In genomic region chr5:137778635-137779034, GRCm38 (mm10) we compare ENCODE assay signal across 8 mouse cellular contexts. TPM values are rescaled to one million over a fixed set of nuclear protein-coding genes. Genes with fewer than 3 reads are reported as not detected.
DNase-seq lines count a peak whose midpoint lies in the region; ATAC-seq and TF ChIP-seq lines count a peak whose summit lies in the region.

Gene Ppp1r35 (plus strand): TSS chr5:137778849.

- no peaks in the 10 kb centered on the region for H3K9me3 ChIP-seq in G1E (replicated peaks)
- H3K9me3 ChIP-seq in forebrain, embryonic 16.5 days (ENCODE audit: control insufficient read depth, low read length) = no peaks in the 10 kb centered on the region
- no peaks in the 10 kb centered on the region for H3K9me3 ChIP-seq in lung, embryonic 14.5 days (ENCODE audit: low read depth, low read length)

- peaks cover 45% of the 10 kb centered on the region for H3K36me3 ChIP-seq in G1E (replicated peaks)
- peaks cover 14% of the 10 kb centered on the region for H3K36me3 ChIP-seq in forebrain, embryonic 16.5 days (ENCODE audit: control insufficient read depth, insufficient read depth)
- H3K36me3 ChIP-seq in lung, embryonic 14.5 days (ENCODE audit: insufficient read depth) = peaks cover 37% of the 10 kb centered on the region
- H3K36me3 ChIP-seq in thymus, adult 2 months (ENCODE audit: control insufficient read depth, insufficient read depth, low read length) = peaks cover 15% of the 10 kb centered on the region

- H3K27ac ChIP-seq in forebrain, embryonic 16.5 days (ENCODE audit: low read length) = peak within 1 kb of the TSS; percentile 94
- peak within 1 kb of the TSS; percentile 96 for H3K27ac ChIP-seq in layer of hippocampus, adult 2 months
- H3K27ac ChIP-seq in lung, embryonic 14.5 days (ENCODE audit: low read depth) = peak within 1 kb of the TSS; percentile 91
- H3K27ac ChIP-seq in olfactory bulb, adult 2 months (ENCODE audit: insufficient read depth, low read depth, low read length) = no peak within 1 kb of the TSS; the same call in 1 of the 2 replicates
- H3K27ac ChIP-seq in thymus, adult 2 months (ENCODE audit: control insufficient read depth, insufficient read depth, low read length) = peak within 1 kb of the TSS; percentile 9; the same call in 1 of the 2 replicates

- peak; percentile 37; the same call in 1 of the 2 replicates for TF ChIP-seq POLR2A in olfactory bulb, adult 2 months (IDR thresholded peaks at IDR 0.05; ENCODE audit: insufficient read depth, low read depth, low read length)
- peak; percentile 82 for TF ChIP-seq POLR2A in thymus, adult 2 months (IDR thresholded peaks at IDR 0.05; ENCODE audit: control insufficient read depth, extremely low read depth, insufficient read depth, low read length, poor library complexity)

- peak; percentile 96 for DNase-seq in G1E (ENCODE audit: low spot score)
- DNase-seq in cerebellum, adult 18-20 months = peak; percentile 96 to 98
- DNase-seq in heart, postnatal 36 days = peak; percentile 96 to 98
- DNase-seq in layer of hippocampus, adult 2 months (ENCODE audit: low spot score in 2 of 2) = peak; percentile 96 to 97
- DNase-seq in lung, embryonic 14.5 days = peak; percentile 99
- DNase-seq in thymus, adult 2 months = no peak

- ATAC-seq in G1E (ENCODE audit: extremely low read depth, insufficient number of reproducible peaks, low FRiP score, poor library complexity, severe bottlenecking) = peak; percentile 92
- ATAC-seq in forebrain, embryonic 16.5 days = peak; percentile 99
- peak; percentile 93 for ATAC-seq in lung, embryonic 14.5 days (ENCODE audit: insufficient read depth)

- peak within 1 kb of the TSS; percentile 89 for H3K4me2 ChIP-seq in forebrain, embryonic 16.5 days (ENCODE audit: low read length)
- peak within 1 kb of the TSS; percentile 96 for H3K4me2 ChIP-seq in lung, embryonic 14.5 days

- intact Hi-C loops in heart, postnatal 36 days (cut with DNase I) = loop anchor here (5.0 kb wide), 1 partner anchor 441 kb away; no protein-coding TSS in a partner anchor

- peak within 1 kb of the TSS; percentile 90 for H3K4me3 ChIP-seq in G1E (ENCODE audit: low read depth, low read length)
- H3K4me3 ChIP-seq in forebrain, embryonic 16.5 days (replicated peaks; ENCODE audit: low read length) = peak within 1 kb of the TSS; percentile 89
- H3K4me3 ChIP-seq in layer of hippocampus, adult 2 months = peak within 1 kb of the TSS; percentile 84
- peak within 1 kb of the TSS; percentile 98 for H3K4me3 ChIP-seq in lung, embryonic 14.5 days (ENCODE audit: low read depth, low read length)
- peak within 1 kb of the TSS; percentile 69 for H3K4me3 ChIP-seq in olfactory bulb, adult 2 months (ENCODE audit: insufficient read depth, low read depth, low read length)
- H3K4me3 ChIP-seq in thymus, adult 2 months (ENCODE audit: control insufficient read depth, insufficient read depth, low read length) = peak within 1 kb of the TSS; percentile 84

- peaks cover 79% of the 10 kb centered on the region for H3K4me1 ChIP-seq in G1E (ENCODE audit: insufficient read depth, low read depth, low read length)
- peaks cover 31% of the 10 kb centered on the region for H3K4me1 ChIP-seq in forebrain, embryonic 16.5 days (replicated peaks; ENCODE audit: control insufficient read depth, insufficient read depth, low read length)
- peaks cover 6% of the 10 kb centered on the region; the same call in 1 of the 2 replicates for H3K4me1 ChIP-seq in lung, embryonic 14.5 days (ENCODE audit: insufficient read depth)
- H3K4me1 ChIP-seq in olfactory bulb, adult 2 months (ENCODE audit: control insufficient read depth, insufficient read depth, low read length) = peaks cover 26% of the 10 kb centered on the region
- H3K4me1 ChIP-seq in thymus, adult 2 months (replicated peaks; ENCODE audit: control insufficient read depth, insufficient read depth, low read length) = peaks cover 27% of the 10 kb centered on the region

- H3K27me3 ChIP-seq in G1E (ENCODE audit: insufficient read depth, low read length) = no peaks in the 10 kb centered on the region
- no peaks in the 10 kb centered on the region for H3K27me3 ChIP-seq in forebrain, embryonic 16.5 days (replicated peaks; ENCODE audit: control insufficient read depth, insufficient read depth, low read length)
- H3K27me3 ChIP-seq in lung, embryonic 14.5 days (ENCODE audit: insufficient read depth, low read length) = no peaks in the 10 kb centered on the region
- no peaks in the 10 kb centered on the region for H3K27me3 ChIP-seq in thymus, adult 2 months (ENCODE audit: control insufficient read depth, insufficient read depth, low read length)

- peak within 1 kb of the TSS; percentile 92 for H3K9ac ChIP-seq in forebrain, embryonic 16.5 days (replicated peaks; ENCODE audit: low read depth, low read length)
- peak within 1 kb of the TSS; percentile 88 for H3K9ac ChIP-seq in lung, embryonic 14.5 days

- TF ChIP-seq CTCF in G1E (IDR thresholded peaks at IDR 0.05; ENCODE audit: low read depth, low read length) = no peak
- no peak for TF ChIP-seq CTCF in layer of hippocampus, adult 2 months (conservative IDR thresholded peaks at IDR 0.05)
- no peak for TF ChIP-seq CTCF in lung, embryonic 14.5 days (IDR thresholded peaks at IDR 0.05; ENCODE audit: low read depth)
- no peak for TF ChIP-seq CTCF in olfactory bulb, adult 2 months (IDR thresholded peaks at IDR 0.05; ENCODE audit: insufficient read depth, low read depth, low read length)
- no peak for TF ChIP-seq CTCF in thymus, adult 2 months (IDR thresholded peaks at IDR 0.05; ENCODE audit: borderline replicate concordance, control insufficient read depth, extremely low read depth, insufficient read depth, low read length, poor library complexity)

- WGBS in forebrain, embryonic 16.5 days = 1% methylated on average over 27 of the region's 31 CpGs
- under 1% methylated on average over 31 of the region's 31 CpGs for WGBS in lung, embryonic 14.5 days
- under 1% methylated on average over 31 of the region's 31 CpGs for whole genome bisulfite sequencing in olfactory bulb, adult 2 months
- WGBS in thymus, adult 2 months = under 1% methylated on average over 31 of the region's 31 CpGs

RNA-seq across cellular contexts. Expression of gene Ppp1r35, which starts in this region (rescaled TPM):
- total RNA-seq in G1E (2014; fragmentation: Nextera tagmentation) (202 and 204 TPM in 2 replicates), G1E (2017) (28.2 and 35.6 TPM in 2 replicates)
- 121 and 153 TPM in 2 replicates for polyA plus RNA-seq in G1E (2012)
- 28.7 and 34.4 TPM in 2 replicates for polyA plus RNA-seq in forebrain, embryonic 16.5 days (2015; fragmentation: Nextera tagmentation; extraction: Ambion mirVana)
- total RNA-seq in heart, postnatal 36 days (2021) = 10 to 100 TPM; 10.7 to 12.3 TPM
- total RNA-seq in layer of hippocampus, adult 2 months (2021) = 10 to 100 TPM; 19.8 to 25.4 TPM
- 33.7 and 40.9 TPM in 2 replicates for polyA plus RNA-seq in lung, embryonic 14.5 days (2014; fragmentation: Nextera tagmentation; extraction: Ambion mirVana)
- polyA plus RNA-seq in olfactory bulb, adult 2 months (2012; ENCODE audit: insufficient read depth, insufficient read length, low replicate concordance, missing spikeins) = not detected in 2 replicates
- polyA plus RNA-seq in thymus, adult 2 months (2012; rRNA removed) = 101 and 120 TPM in 2 replicates
